Mouse (Mus musculus) cortical plate, adult 2 months (tissue): Measurements from ENCODE around the gene AA986860. TPM values are rescaled to one million over a fixed set of nuclear protein-coding genes. Genes with fewer than 3 reads are reported as not detected.

Source experiments
- H3K27ac ChIP-seq: fragments of 200-500 bp; 2 replicates; pipeline ENCODE4 v1.5.1; 2012; ENCODE audit warnings: low read length, control low read depth, inconsistent platforms; ENCODE audit not compliant: insufficient read depth
- H3K4me1 ChIP-seq: fragments of 200-500 bp; 2 replicates; pipeline ENCODE4 v1.6.1; 2011; ENCODE audit warnings: low read length; ENCODE audit not compliant: control insufficient read depth, insufficient read depth
- H3K4me3 ChIP-seq: fragments of 200-500 bp; 2 replicates; pipeline ENCODE4 v1.5.1; 2011; ENCODE audit warnings: mild to moderate bottlenecking, low read length, control low read depth; ENCODE audit not compliant: insufficient read depth
- CTCF ChIP-seq: fragments of 200-500 bp; IDR thresholded peaks from 2 replicates; pipeline ENCODE4 v1.5.1; 2011; ENCODE audit warnings: mild to moderate bottlenecking, control low read depth, low read length; ENCODE audit not compliant: insufficient read depth; ENCODE audit errors: extremely low read depth
- POLR2A ChIP-seq: fragments of 200-500 bp; IDR thresholded peaks from 2 replicates; pipeline ENCODE4 v1.6.1; 2011; ENCODE audit warnings: mild to moderate bottlenecking, low read length, control low read depth; ENCODE audit not compliant: insufficient read depth; ENCODE audit errors: extremely low read depth
- polyA plus RNA-seq: library from polyadenylated mRNA; depleted of rRNA; stranded (reverse); fragments of >200 nt; gene quantifications from 2 replicates; pipeline ENCODE4 v1.2.3, GENCODE M21; 2012; rRNA removed

Gene AA986860
- polyA plus RNA-seq, 1 experiment = 2.4 TPM

DNA sequence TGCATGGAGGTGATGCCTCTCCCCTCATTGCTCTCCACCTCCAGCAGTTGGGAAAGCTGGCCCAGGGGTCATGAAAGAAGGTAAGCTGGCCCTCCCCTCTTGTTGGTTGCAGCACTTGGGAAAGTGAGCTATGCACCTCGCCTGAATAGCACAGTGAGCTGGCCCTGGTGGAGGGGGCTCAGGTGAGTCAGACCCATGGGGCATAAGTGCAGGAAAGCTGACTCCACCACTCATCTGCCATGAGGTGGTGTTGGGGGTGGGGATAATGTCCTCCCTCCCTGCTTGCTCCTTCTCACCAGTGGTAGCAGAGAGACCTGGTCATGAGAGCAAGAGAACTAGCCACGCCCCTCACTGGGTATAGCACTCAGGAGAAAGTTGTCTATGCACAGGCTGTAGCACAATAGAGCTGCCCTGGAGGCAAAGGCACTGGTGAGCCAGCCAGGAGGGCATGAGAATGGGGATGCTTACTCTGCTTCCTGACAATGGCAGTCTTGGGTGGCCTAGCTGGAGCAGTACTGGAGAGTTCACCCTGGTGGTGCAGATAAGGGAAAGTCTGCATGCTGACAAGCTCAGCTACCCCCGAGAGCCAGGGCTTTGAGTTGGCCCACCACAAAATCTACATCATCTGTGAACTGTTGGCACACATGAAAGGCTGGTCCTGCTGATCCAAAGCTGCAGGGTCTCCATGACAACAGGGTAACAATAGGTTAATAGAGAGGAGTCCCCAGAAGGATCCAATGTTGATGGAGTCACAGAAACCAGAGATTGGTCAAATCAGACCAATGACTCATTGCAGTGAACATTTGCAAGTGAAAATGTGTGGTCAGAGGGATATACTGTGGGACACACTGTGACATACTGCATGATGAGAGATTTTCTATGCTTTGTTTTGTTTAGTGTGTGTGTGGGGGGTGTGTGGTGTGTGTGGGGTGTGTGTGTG is 58.0 kb downstream of the AA986860 start:
- Histone ChIP-seq H3K27ac (no peak overlapping the region), H3K4me1 (no peaks in the 10 kb centered on the region), H3K4me3 (no peak overlapping the region)
- TF ChIP-seq POLR2A (no peak), CTCF (no peak)

Other genes starting within 250 kb of the AA986860 start
- gene Zp3r, start 102.4 kb upstream of the AA986860 start, polyA plus RNA-seq = not detected in 2 replicates
- 0.06 TPM in 1 of 2 replicates, not detected in the other for gene C4bp, start 70.3 kb upstream of the AA986860 start, polyA plus RNA-seq
- 0.10 and 0.17 TPM in 2 replicates for gene Gm29427, start 16.2 kb upstream of the AA986860 start, polyA plus RNA-seq
- 6.6 and 7.6 TPM in 2 replicates for gene Yod1, start 14.6 kb upstream of the AA986860 start, polyA plus RNA-seq
- gene Pfkfb2, start 2.7 kb upstream of the AA986860 start, polyA plus RNA-seq = 39.7 and 44.5 TPM in 2 replicates
- not detected in 2 replicates for gene Fcamr, start 68.9 kb downstream of the AA986860 start, polyA plus RNA-seq
- 0.08 TPM in 1 of 2 replicates, not detected in the other for gene Pigr, start 94.7 kb downstream of the AA986860 start, polyA plus RNA-seq
- 0.47 and 0.52 TPM in 2 replicates for gene Fcmr, start 133.7 kb downstream of the AA986860 start, polyA plus RNA-seq
- not detected in 2 replicates for gene Il24, start 155.5 kb downstream of the AA986860 start, polyA plus RNA-seq
- not detected in 2 replicates for gene Il20, start 179.5 kb downstream of the AA986860 start, polyA plus RNA-seq
- not detected in 2 replicates for gene Il19, start 208.1 kb downstream of the AA986860 start, polyA plus RNA-seq